ENCODE assay signal across 19 mouse cellular contexts in genomic region chr9:23071006-23071405, GRCm38 (mm10).
A peak's percentile ranks its signal among the peaks of the same experiment; 100 is the strongest.
DNase-seq lines count a peak whose midpoint lies in the region; ATAC-seq and TF ChIP-seq lines count a peak whose summit lies in the region.
"Had no signal": no experiment of that assay in that cellular context is flagged by ENCODE, and none has a peak within 500 bp of the region (broad histone marks: within the 10 kb centered on the region; RNA-seq: fewer than 3 reads in every experiment).

No protein-coding gene starts in this region.

- DNase-seq in kidney, adult 9 months = peak; percentile 20
- DNase-seq in heart, adult 2 months = peak; percentile 69 to 77
- DNase-seq in kidney, postnatal 14 days = peak; percentile 38
- peak; percentile 69 for DNase-seq in skeletal muscle tissue, adult 2 months (ENCODE audit: low read depth, low spot score)
- DNase-seq in cerebellum, adult 2 months = no peak
- DNase-seq in spleen, adult 18-20 months = no peak
- DNase-seq: adrenal gland, adult 8-10 months; cerebellum, adult 11-12 months; forebrain, postnatal 0 days; right cerebral cortex, postnatal 4 days; thymus, adult 2 months had no signal

- no peaks in the 10 kb centered on the region for H3K79me2 ChIP-seq in heart, adult 2 months (replicated peaks; ENCODE audit: control insufficient read depth, insufficient read depth, low read length)

- no peak overlapping the region for H3K4me2 ChIP-seq in kidney, embryonic 16.5 days (replicated peaks; ENCODE audit: low read depth, low read length)
- H3K4me2 ChIP-seq: embryonic facial prominence, embryonic 13.5 days; hindbrain, embryonic 12.5 days; lung, embryonic 15.5 days; neural tube, embryonic 15.5 days had no signal

- 34% methylated on average over 2 of the region's 2 CpGs for WGBS in kidney, embryonic 16.5 days
- 39% methylated on average over 2 of the region's 2 CpGs for WGBS in heart, adult 2 months
- WGBS in cerebellum, adult 2 months = 59% methylated on average over 2 of the region's 2 CpGs

- no peaks in the 10 kb centered on the region for H3K36me3 ChIP-seq in kidney, embryonic 16.5 days (ENCODE audit: insufficient read depth, low read length)
- no peaks in the 10 kb centered on the region for H3K36me3 ChIP-seq in heart, adult 2 months (ENCODE audit: control insufficient read depth, insufficient read depth, low read length)
- H3K36me3 ChIP-seq: embryonic facial prominence, embryonic 13.5 days; hindbrain, embryonic 12.5 days; lung, embryonic 15.5 days; neural tube, embryonic 15.5 days had no signal

- TF ChIP-seq CTCF in heart, adult 2 months (IDR thresholded peaks at IDR 0.05) = no peak
- no peak for TF ChIP-seq CTCF in cerebellum, adult 2 months (IDR thresholded peaks at IDR 0.05; ENCODE audit: borderline replicate concordance, insufficient read depth, low read depth, low read length)

- TF ChIP-seq POLR2A in heart, adult 2 months (IDR thresholded peaks at IDR 0.05; ENCODE audit: insufficient read depth, low read depth, low read length) = no peak
- no peak for TF ChIP-seq POLR2A in cerebellum, adult 2 months (IDR thresholded peaks at IDR 0.05; ENCODE audit: borderline replicate concordance, insufficient read depth, low read length)

- H3K9me3 ChIP-seq in kidney, embryonic 16.5 days (ENCODE audit: low read length) = no peaks in the 10 kb centered on the region
- H3K9me3 ChIP-seq: embryonic facial prominence, embryonic 13.5 days; hindbrain, embryonic 12.5 days; lung, embryonic 15.5 days; neural tube, embryonic 15.5 days had no signal

- TF ChIP-seq EP300 in heart, adult 2 months (IDR thresholded peaks at IDR 0.05; ENCODE audit: insufficient read depth, low read depth, low read length) = 0 out of 2 replicates have a peak, but pooled peaks have one; percentile 46

- H3K27me3 ChIP-seq in kidney, embryonic 16.5 days (ENCODE audit: insufficient read depth, low read length) = no peaks in the 10 kb centered on the region
- H3K27me3 ChIP-seq in heart, adult 2 months (ENCODE audit: control insufficient read depth, insufficient read depth, low read length) = no peaks in the 10 kb centered on the region
- H3K27me3 ChIP-seq in cerebellum, adult 2 months (ENCODE audit: control insufficient read depth, insufficient read depth, low read length) = peaks cover 2% of the 10 kb centered on the region; the same call in 1 of the 2 replicates
- H3K27me3 ChIP-seq: lung, embryonic 15.5 days had no signal

- H3K4me3 ChIP-seq in kidney, embryonic 16.5 days (ENCODE audit: low read length) = no peak overlapping the region
- H3K4me3 ChIP-seq in heart, adult 2 months = no peak overlapping the region
- no peak overlapping the region for H3K4me3 ChIP-seq in cerebellum, adult 2 months (replicated peaks; ENCODE audit: insufficient read depth, low read depth, low read length)
- H3K4me3 ChIP-seq: embryonic facial prominence, embryonic 13.5 days; hindbrain, embryonic 12.5 days; layer of hippocampus, adult 2 months; lung, embryonic 15.5 days; neural tube, embryonic 15.5 days had no signal

- no peaks in the 10 kb centered on the region for H3K4me1 ChIP-seq in kidney, embryonic 16.5 days (ENCODE audit: insufficient read depth, low read length)
- peaks cover 4% of the 10 kb centered on the region for H3K4me1 ChIP-seq in heart, adult 2 months (ENCODE audit: control insufficient read depth, insufficient read depth, low read length)
- H3K4me1 ChIP-seq in cerebellum, adult 2 months (ENCODE audit: control insufficient read depth, insufficient read depth, low read length) = no peaks in the 10 kb centered on the region
- H3K4me1 ChIP-seq: embryonic facial prominence, embryonic 13.5 days had no signal

- intact Hi-C loops in heart, adult 2 months (cut with DNase I) = no loop called here

- H3K27ac ChIP-seq in kidney, embryonic 16.5 days (ENCODE audit: low read length) = no peak overlapping the region
- H3K27ac ChIP-seq in heart, adult 2 months = peak overlapping the region; percentile 51
- no peak overlapping the region for H3K27ac ChIP-seq in cerebellum, adult 2 months (ENCODE audit: insufficient read depth, low read length)
- H3K27ac ChIP-seq: embryonic facial prominence, embryonic 13.5 days; hindbrain, embryonic 12.5 days; layer of hippocampus, adult 2 months; lung, embryonic 15.5 days; neural tube, embryonic 15.5 days had no signal

- ATAC-seq in kidney, embryonic 16.5 days (ENCODE audit: low FRiP score, low TSS enrichment) = no peak
- ATAC-seq: CD4-positive, CD25-positive, alpha-beta regulatory T cell, adult 4 months; forebrain, postnatal 0 days; Patski had no signal

- no peak overlapping the region for H3K9ac ChIP-seq in kidney, embryonic 16.5 days (replicated peaks; ENCODE audit: low read length)
- no peak overlapping the region for H3K9ac ChIP-seq in heart, adult 2 months (ENCODE audit: low read depth, low read length)
- H3K9ac ChIP-seq: embryonic facial prominence, embryonic 13.5 days; forebrain, postnatal 0 days; hindbrain, embryonic 12.5 days; lung, embryonic 15.5 days; neural tube, embryonic 15.5 days had no signal

Comparison
In these comparisons a context has a peak if more than half of its experiments do, and no peak if none do; other contexts are left out.
1. DNase-seq: peak in kidney, adult 9 months (single experiment), heart, adult 2 months (2 of 2), kidney, postnatal 14 days (single experiment) and skeletal muscle tissue, adult 2 months (single experiment); none in cerebellum, adult 2 months (0 of 2) and spleen, adult 18-20 months (0 of 2).